Mouse (Mus musculus) midbrain, embryonic 16.5 days (tissue): ENCODE results near the gene Cds2. TPM values are rescaled to one million over a fixed set of nuclear protein-coding genes. Genes with fewer than 3 reads are reported as not detected.
A peak's percentile ranks its signal among the peaks of the same experiment; 100 is the strongest.

ENCODE experiments used
- ATAC-seq: fragments of 200-750 bp; cut with Nextera tagmentation; 2 replicates; pipeline ENCODE4 v1.8.0; 2017; ENCODE audit warnings: moderate TSS enrichment
- H3K27ac ChIP-seq: fragments of 300-500 bp; sonication (generic); 2 replicates; pipeline ENCODE4 v1.5.1; 2014; ENCODE audit warnings: mild to moderate bottlenecking, low read length, mixed read lengths
- H3K27me3 ChIP-seq: fragments of 300-500 bp; sonication (generic); 2 replicates; pipeline ENCODE4 v1.6.1; 2014; ENCODE audit warnings: low read depth, low read length, mixed read lengths; ENCODE audit not compliant: control insufficient read depth, insufficient read depth
- H3K36me3 ChIP-seq: fragments of 300-500 bp; sonication (generic); 2 replicates; pipeline ENCODE4 v1.6.1; 2014; ENCODE audit warnings: mild to moderate bottlenecking, low read length, moderate library complexity, mixed read lengths; ENCODE audit not compliant: control insufficient read depth, insufficient read depth
- H3K4me1 ChIP-seq: fragments of 300-500 bp; sonication (generic); 2 replicates; pipeline ENCODE4 v1.6.1; 2014; ENCODE audit warnings: mild to moderate bottlenecking, low read length, mixed read lengths; ENCODE audit not compliant: control insufficient read depth, insufficient read depth
- H3K4me2 ChIP-seq: fragments of 300-500 bp; sonication (generic); 2 replicates; pipeline ENCODE4 v1.6.1; 2014; ENCODE audit warnings: mild to moderate bottlenecking, low read length, mixed read lengths
- H3K4me3 ChIP-seq: fragments of 300-500 bp; sonication (generic); 2 replicates; pipeline ENCODE4 v1.5.1; 2014; ENCODE audit warnings: low read depth, mild to moderate bottlenecking, low read length, moderate library complexity, mixed read lengths
- H3K9ac ChIP-seq: fragments of 300-500 bp; sonication (generic); 2 replicates; pipeline ENCODE4 v1.6.1; 2014; ENCODE audit warnings: low read depth, low read length, mixed read lengths
- H3K9me3 ChIP-seq: fragments of 300-500 bp; sonication (generic); replicated peaks from 2 replicates; pipeline ENCODE4 v1.6.1; 2014; ENCODE audit warnings: mild to moderate bottlenecking, low read length, mixed read lengths; ENCODE audit not compliant: control insufficient read depth, poor library complexity, severe bottlenecking
- WGBS: fragments of 180-500 bp; shearing (Covaris S2); extraction: QIAGEN DNeasy Blood & Tissue Kit; methylation state at CpG from one replicate; pipeline ENCODE4 v1.1.7; 2014; 5-methylcytosine and 5-hydroxymethylcytosine counted together
- polyA plus RNA-seq: library from polyadenylated mRNA; unstranded; fragments of >200 nt; fragmentation: Nextera tagmentation; extraction: Ambion mirVana; gene quantifications from 2 replicates; pipeline ENCODE4 v1.2.1, GENCODE M21; 2015

Gene Cds2
- polyA plus RNA-seq, 1 experiment from 2014 or later, result 40.1 TPM

GRCm38 (mm10) chr2:132243370-132243769 is 19.6 kb upstream of the Cds2 start:
- no peaks in the 10 kb centered on the region for H3K27me3 ChIP-seq
- H3K4me1 ChIP-seq, result peaks cover 11% of the 10 kb centered on the region
- H3K9ac ChIP-seq, result no peak overlapping the region
- no peak overlapping the region for H3K27ac ChIP-seq
- no peak overlapping the region for H3K4me2 ChIP-seq
- no peak overlapping the region for H3K4me3 ChIP-seq
- H3K36me3 ChIP-seq, result no peaks in the 10 kb centered on the region
- WGBS, result 91% methylated on average over 3 of the region's 3 CpGs
- no peak for ATAC-seq
- H3K9me3 ChIP-seq, result no peaks in the 10 kb centered on the region

- H3K27ac ChIP-seq, result peak within 1 kb of the TSS; percentile 73
- 6% methylated on average over 49 of the region's 50 CpGs for WGBS
- H3K9ac ChIP-seq, result peak within 1 kb of the TSS; percentile 74
- H3K9me3 ChIP-seq, result no peaks in the 10 kb centered on the region
- peak; percentile 95 for ATAC-seq
- H3K4me1 ChIP-seq, result peaks cover 26% of the 10 kb centered on the region
- H3K4me2 ChIP-seq, result peak within 1 kb of the TSS; percentile 93
- H3K27me3 ChIP-seq, result no peaks in the 10 kb centered on the region
- 0 out of 2 replicates have a peak, but pooled peaks cover 2% of the 10 kb centered on the region for H3K36me3 ChIP-seq
- H3K4me3 ChIP-seq, result peak within 1 kb of the TSS; percentile 68
Measured at GRCm38 (mm10) chr2:132247539-132248313, 15.2 kb upstream of the Cds2 start, which contains the start of gene Tmem230. TSS of gene Tmem230 (minus strand) at chr2:132247807.

GRCm38 (mm10) chr2:132251911-132252310 is 11.0 kb upstream of the Cds2 start:
- WGBS, result 9% methylated on average over 8 of the region's 8 CpGs
- peak overlapping the region; percentile 88 for H3K4me2 ChIP-seq
- 0 out of 2 replicates have a peak, but pooled peaks cover 2% of the 10 kb centered on the region for H3K36me3 ChIP-seq
- H3K4me1 ChIP-seq, result peaks cover 24% of the 10 kb centered on the region
- peak overlapping the region; percentile 61; the same call in 1 of the 2 replicates for H3K9ac ChIP-seq
- H3K27me3 ChIP-seq, result no peaks in the 10 kb centered on the region
- H3K9me3 ChIP-seq, result no peaks in the 10 kb centered on the region
- no peak overlapping the region for H3K27ac ChIP-seq
- H3K4me3 ChIP-seq, result peak overlapping the region; percentile 62
- ATAC-seq, result no peak

- Histone ChIP-seq H3K36me3 (0 out of 2 replicates have a peak, but pooled peaks cover 2% of the 10 kb centered on the region), H3K27me3 (no peaks in the 10 kb centered on the region), H3K4me2 (peak within 1 kb of the TSS; percentile 88), H3K9ac (peak within 1 kb of the TSS; percentile 61), H3K4me3 (peak within 1 kb of the TSS; percentile 62), H3K27ac (peak within 1 kb of the TSS; percentile 82), H3K9me3 (no peaks in the 10 kb centered on the region), H3K4me1 (peaks cover 22% of the 10 kb centered on the region)
- WGBS, result under 1% methylated on average over 79 of the region's 79 CpGs
- peak; percentile 99 for ATAC-seq
Measured at GRCm38 (mm10) chr2:132252542-132253528, 10.1 kb upstream of the Cds2 start, which contains the start of gene Pcna. TSS of gene Pcna (minus strand) at chr2:132253314.

GRCm38 (mm10) chr2:132253603-132254002 is 9.3 kb upstream of the Cds2 start:
- peak overlapping the region; percentile 46; the same call in 1 of the 2 replicates for H3K9ac ChIP-seq
- H3K4me2 ChIP-seq, result peak overlapping the region; percentile 88
- H3K36me3 ChIP-seq, result 0 out of 2 replicates have a peak, but pooled peaks cover 2% of the 10 kb centered on the region
- no peaks in the 10 kb centered on the region for H3K27me3 ChIP-seq
- H3K4me1 ChIP-seq, result peaks cover 15% of the 10 kb centered on the region
- H3K4me3 ChIP-seq, result peak overlapping the region; percentile 62
- 0% methylated on average over 7 of the region's 7 CpGs for WGBS
- peak overlapping the region; percentile 82 for H3K27ac ChIP-seq
- no peaks in the 10 kb centered on the region for H3K9me3 ChIP-seq
- ATAC-seq, result no peak

GRCm38 (mm10) chr2:132257350-132258068 is 5.4 kb upstream of the Cds2 start:
- no peaks in the 10 kb centered on the region for H3K36me3 ChIP-seq
- H3K27ac ChIP-seq, result no peak overlapping the region
- no peaks in the 10 kb centered on the region for H3K27me3 ChIP-seq
- no peak overlapping the region for H3K4me2 ChIP-seq
- no peak for ATAC-seq
- peaks cover 2% of the 10 kb centered on the region; the same call in 1 of the 2 replicates for H3K4me1 ChIP-seq
- WGBS, result 91% methylated on average over 6 of the region's 6 CpGs
- no peak overlapping the region for H3K9ac ChIP-seq
- H3K9me3 ChIP-seq, result no peaks in the 10 kb centered on the region
- H3K4me3 ChIP-seq, result no peak overlapping the region

GRCm38 (mm10) chr2:132260601-132261000 is 2.3 kb upstream of the Cds2 start:
- H3K27me3 ChIP-seq, result no peaks in the 10 kb centered on the region
- H3K4me2 ChIP-seq, result no peak overlapping the region
- H3K27ac ChIP-seq, result no peak overlapping the region
- no peak overlapping the region for H3K9ac ChIP-seq
- H3K4me1 ChIP-seq, result peaks cover 10% of the 10 kb centered on the region
- WGBS, result 93% methylated on average over 3 of the region's 3 CpGs
- no peaks in the 10 kb centered on the region for H3K36me3 ChIP-seq
- no peak for ATAC-seq
- no peak overlapping the region for H3K4me3 ChIP-seq
- H3K9me3 ChIP-seq, result no peaks in the 10 kb centered on the region

GRCm38 (mm10) chr2:132262175-132262574 is 773 bp upstream of the Cds2 start:
- WGBS, result 70% methylated on average over 6 of the region's 6 CpGs
- no peak overlapping the region for H3K27ac ChIP-seq
- H3K9ac ChIP-seq, result no peak overlapping the region
- no peak for ATAC-seq
- H3K27me3 ChIP-seq, result no peaks in the 10 kb centered on the region
- H3K36me3 ChIP-seq, result no peaks in the 10 kb centered on the region
- peaks cover 10% of the 10 kb centered on the region for H3K4me1 ChIP-seq
- no peak overlapping the region for H3K4me3 ChIP-seq
- no peak overlapping the region for H3K4me2 ChIP-seq
- no peaks in the 10 kb centered on the region for H3K9me3 ChIP-seq
